Mouse (Mus musculus) liver, embryonic 16.5 days (tissue): ENCODE measurements at regions not wholly inside any gene's neighbourhood (a gene's known extent, or its start where the extent isn't known, plus 50 kb on each side); places are given as distances from the start of the nearest gene placed in this dataset.

ENCODE experiments used
- ATAC-seq: fragments of 200-750 bp; cut with Nextera tagmentation; 2 replicates; pipeline ENCODE4 v1.8.0; 2017; ENCODE audit warnings: low read depth, mild to moderate bottlenecking, moderate number of reproducible peaks, moderate library complexity
- H3K27ac ChIP-seq: fragments of 300-500 bp; sonication (generic); 2 replicates; pipeline ENCODE4 v1.5.1; 2014; ENCODE audit warnings: mild to moderate bottlenecking, low read length
- H3K27me3 ChIP-seq: fragments of 300-500 bp; sonication (generic); 2 replicates; pipeline ENCODE4 v1.6.1; 2014; ENCODE audit warnings: low read depth, low read length, mixed read lengths; ENCODE audit not compliant: control insufficient read depth, insufficient read depth
- H3K36me3 ChIP-seq: fragments of 300-500 bp; sonication (generic); 2 replicates; pipeline ENCODE4 v1.6.1; 2014; ENCODE audit warnings: mild to moderate bottlenecking; ENCODE audit not compliant: control insufficient read depth, insufficient read depth
- H3K4me1 ChIP-seq: fragments of 300-500 bp; sonication (generic); 2 replicates; pipeline ENCODE4 v1.6.1; 2014; ENCODE audit warnings: low read depth, low read length, mixed read lengths; ENCODE audit not compliant: control insufficient read depth
- H3K4me2 ChIP-seq: fragments of 300-500 bp; sonication (generic); 2 replicates; pipeline ENCODE4 v1.6.1; 2014; ENCODE audit warnings: low read depth, low read length, mixed read lengths
- H3K4me3 ChIP-seq: fragments of 300-500 bp; sonication (generic); 2 replicates; pipeline ENCODE4 v1.5.1; 2014; ENCODE audit warnings: low read depth, mild to moderate bottlenecking, low read length
- H3K9ac ChIP-seq: fragments of 300-500 bp; sonication (generic); 2 replicates; pipeline ENCODE4 v1.6.1; 2014; ENCODE audit warnings: low read depth, low read length
- H3K9me3 ChIP-seq: fragments of 300-500 bp; sonication (generic); replicated peaks from 2 replicates; pipeline ENCODE4 v1.6.1; 2016; ENCODE audit warnings: low read length; ENCODE audit not compliant: control insufficient read depth
- WGBS: fragments of 180-500 bp; shearing (Covaris S2); extraction: QIAGEN DNeasy Blood & Tissue Kit; methylation state at CpG from one replicate; pipeline ENCODE4 v1.1.7; 2014; ENCODE audit not compliant: insufficient replicate concordance; 5-methylcytosine and 5-hydroxymethylcytosine counted together

DNA sequence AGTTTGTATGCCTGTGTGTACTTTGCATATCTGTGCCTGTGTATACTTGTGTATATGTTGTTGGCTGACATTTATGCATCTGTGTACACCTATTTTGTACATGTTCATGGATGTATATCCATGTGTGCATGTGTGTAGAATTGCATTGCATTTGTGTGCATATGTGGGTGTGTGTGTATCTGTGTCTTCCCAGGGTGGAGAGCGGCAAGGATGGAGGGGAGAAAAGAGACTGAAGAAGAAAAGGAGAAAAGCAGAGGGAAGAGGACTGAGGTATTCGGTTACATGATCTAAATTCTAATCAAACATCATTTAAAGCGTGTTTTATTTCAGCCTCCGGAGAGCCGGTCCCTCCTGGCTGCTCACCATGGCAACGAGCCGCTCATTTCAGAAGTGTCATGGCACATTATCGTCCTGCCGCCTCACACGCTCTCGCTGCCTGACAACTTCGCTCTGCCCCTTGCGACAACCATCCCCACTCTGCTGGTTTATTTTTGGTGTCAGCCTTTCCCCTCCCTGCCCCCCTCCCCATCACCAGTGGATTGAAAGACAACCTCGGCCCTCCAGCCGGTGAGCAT, 58.6 kb downstream of the Mrm1 start:
- no peaks in the 10 kb centered on the region for H3K4me1 ChIP-seq
- H3K9ac ChIP-seq = no peak overlapping the region
- 51% methylated on average over 15 of the region's 15 CpGs for WGBS
- no peak for ATAC-seq
- H3K4me2 ChIP-seq = no peak overlapping the region
- no peaks in the 10 kb centered on the region for H3K36me3 ChIP-seq
- no peak overlapping the region for H3K4me3 ChIP-seq
- H3K9me3 ChIP-seq = no peaks in the 10 kb centered on the region
- H3K27me3 ChIP-seq = peaks cover 15% of the 10 kb centered on the region
- no peak overlapping the region for H3K27ac ChIP-seq

DNA sequence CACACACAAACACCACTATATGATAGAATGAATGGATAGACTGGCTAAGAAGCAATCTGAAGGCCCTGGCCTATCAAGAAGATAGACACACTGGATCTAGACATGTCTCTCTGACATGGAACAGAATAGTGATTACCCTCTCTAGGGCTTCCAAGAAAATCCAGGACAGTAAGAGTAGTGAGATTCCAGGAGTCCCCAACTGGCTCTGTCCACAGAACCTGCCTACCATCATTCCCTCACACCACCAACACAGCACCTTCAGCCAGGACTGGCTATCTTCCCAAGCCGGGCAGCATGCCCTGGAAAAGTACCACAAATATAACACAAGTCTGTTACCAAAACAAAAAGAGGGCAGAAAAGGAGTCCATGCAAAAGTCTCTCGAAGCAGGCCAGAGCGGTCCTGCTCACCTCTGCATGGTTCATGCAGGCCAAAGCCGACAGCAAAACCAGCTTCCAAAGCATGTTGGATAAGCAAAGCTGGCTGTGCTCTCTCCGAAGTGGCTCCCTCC, 59.8 kb downstream of the Mrm1 start:
- Histone ChIP-seq H3K4me3 (no peak overlapping the region), H3K36me3 (no peaks in the 10 kb centered on the region), H3K9me3 (no peaks in the 10 kb centered on the region), H3K27ac (no peak overlapping the region), H3K27me3 (peaks cover 9% of the 10 kb centered on the region), H3K4me1 (no peaks in the 10 kb centered on the region), H3K9ac (no peak overlapping the region), H3K4me2 (no peak overlapping the region)
- 59% methylated on average over 5 of the region's 5 CpGs for WGBS
- ATAC-seq = no peak

DNA sequence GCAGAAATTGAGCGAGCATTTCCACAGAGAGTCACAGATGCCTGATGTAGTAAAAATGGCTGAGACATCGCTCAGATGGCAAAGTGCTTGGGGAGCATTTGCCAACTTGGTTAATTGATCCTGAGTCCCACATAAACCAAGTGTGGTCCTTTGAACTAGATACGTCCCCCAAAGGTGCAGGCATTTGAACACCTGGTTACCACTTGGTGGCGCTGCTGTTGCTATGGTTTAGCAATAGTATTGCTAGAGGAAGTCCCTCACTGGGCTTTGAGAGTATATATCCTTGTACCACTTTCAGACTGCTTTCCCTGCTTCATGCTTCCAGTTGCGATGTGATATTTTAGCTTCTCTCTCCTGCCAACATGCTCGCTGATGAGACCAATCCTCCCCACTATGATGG, 67.3 kb downstream of the Mrm1 start:
- Histone ChIP-seq H3K27me3 (no peaks in the 10 kb centered on the region), H3K27ac (no peak overlapping the region), H3K9ac (no peak overlapping the region), H3K4me2 (no peak overlapping the region), H3K4me3 (no peak overlapping the region), H3K9me3 (no peaks in the 10 kb centered on the region), H3K4me1 (no peaks in the 10 kb centered on the region), H3K36me3 (no peaks in the 10 kb centered on the region)
- 54% methylated on average over 6 of the region's 6 CpGs for WGBS
- ATAC-seq = no peak

DNA sequence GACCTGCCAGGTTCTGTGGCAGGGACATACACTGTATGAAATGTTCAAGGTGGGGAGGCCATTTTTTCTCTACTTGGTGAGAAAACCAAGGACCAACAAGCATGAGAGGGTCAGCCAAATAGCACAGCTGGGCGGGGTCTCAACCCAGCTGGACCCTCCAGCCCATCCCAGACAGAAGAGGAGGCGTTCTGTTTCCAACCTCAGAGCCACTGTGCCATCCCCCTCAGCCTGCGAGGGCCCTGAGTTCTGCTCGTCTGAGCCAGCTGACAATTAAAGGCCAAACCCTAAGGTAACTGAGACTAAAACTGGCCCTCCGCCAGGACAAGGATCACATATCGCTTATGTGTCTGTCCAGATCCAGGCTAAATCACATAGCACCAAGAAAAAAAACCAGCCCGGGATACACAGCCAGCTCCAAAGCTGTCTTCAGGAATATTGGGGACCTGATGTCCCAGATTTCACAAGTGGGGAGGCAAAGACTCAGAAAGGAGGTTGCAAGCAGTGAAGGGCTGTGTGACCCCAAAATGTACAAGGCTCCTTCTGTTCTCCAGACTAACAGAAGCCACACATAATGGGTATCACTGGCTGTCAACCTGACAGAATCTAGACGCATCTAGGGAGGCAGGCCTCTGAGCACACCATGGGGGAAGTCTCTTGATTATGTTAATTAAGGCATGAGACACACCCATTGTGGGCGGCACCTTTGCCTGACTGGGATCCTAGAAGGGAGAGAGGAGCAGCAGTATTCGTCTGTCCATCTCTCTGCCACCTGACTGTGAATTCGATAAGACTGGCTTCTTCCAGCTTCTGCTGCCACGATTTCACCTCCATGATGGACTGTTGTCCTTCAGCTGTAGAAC, 69.6 kb downstream of the Mrm1 start:
- no peaks in the 10 kb centered on the region for H3K9me3 ChIP-seq
- ATAC-seq = no peak
- H3K9ac ChIP-seq = no peak overlapping the region

DNA sequence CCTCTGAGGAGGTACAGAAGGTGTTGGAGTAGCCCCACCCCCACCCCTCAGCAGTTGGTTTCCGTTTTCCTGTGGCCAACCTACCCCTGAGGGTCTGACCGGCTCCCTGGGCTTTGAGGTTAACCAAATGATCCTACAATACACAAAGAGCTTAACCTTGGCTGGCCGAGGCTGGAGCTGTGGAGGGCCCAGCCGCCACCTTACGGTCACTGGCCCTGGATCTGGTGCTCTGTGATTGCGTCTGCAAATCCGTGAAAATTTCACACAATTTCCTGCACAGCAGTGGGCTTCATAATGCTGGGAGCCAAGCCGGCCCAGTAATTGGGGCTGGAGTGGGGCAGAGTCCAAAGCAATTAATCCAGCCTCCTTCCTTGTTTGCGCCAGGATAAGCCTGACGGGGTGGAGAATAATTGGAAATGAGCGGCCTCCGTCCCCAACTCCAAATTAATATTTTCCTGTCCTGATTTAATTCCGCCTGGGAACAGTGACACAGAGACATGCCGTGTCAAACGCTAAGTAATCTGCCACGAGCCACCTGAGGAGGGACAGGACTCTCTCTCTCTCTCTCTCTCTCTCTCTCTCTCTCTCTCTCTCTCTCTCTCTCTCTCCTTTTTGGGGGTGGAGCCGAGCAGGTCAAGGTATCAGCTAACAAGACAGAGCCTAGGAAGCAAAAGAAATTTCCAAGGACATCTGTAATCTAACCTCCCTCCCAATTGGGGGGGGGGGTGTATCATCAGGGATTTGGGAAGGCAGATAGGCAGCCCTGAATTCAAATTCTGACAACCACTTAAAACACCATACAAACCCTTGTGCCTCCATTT, 80.3 kb downstream of the Mrm1 start:
- Histone ChIP-seq H3K36me3 (no peaks in the 10 kb centered on the region), H3K9ac (no peak overlapping the region), H3K4me2 (no peak overlapping the region), H3K4me1 (no peaks in the 10 kb centered on the region), H3K4me3 (no peak overlapping the region), H3K9me3 (no peaks in the 10 kb centered on the region), H3K27me3 (peaks cover 11% of the 10 kb centered on the region), H3K27ac (no peak overlapping the region)
- WGBS = 13% methylated on average over 17 of the region's 17 CpGs
- no peak for ATAC-seq

More for the DNA sequence above, 69.6 kb downstream of the Mrm1 start:
- no peak overlapping the region for H3K4me2 ChIP-seq
- H3K36me3 ChIP-seq = no peaks in the 10 kb centered on the region
- no peaks in the 10 kb centered on the region for H3K27me3 ChIP-seq
- WGBS = 38% methylated on average over 12 of the region's 12 CpGs
- no peaks in the 10 kb centered on the region for H3K4me1 ChIP-seq
- no peak overlapping the region for H3K4me3 ChIP-seq
- no peak overlapping the region for H3K27ac ChIP-seq

DNA sequence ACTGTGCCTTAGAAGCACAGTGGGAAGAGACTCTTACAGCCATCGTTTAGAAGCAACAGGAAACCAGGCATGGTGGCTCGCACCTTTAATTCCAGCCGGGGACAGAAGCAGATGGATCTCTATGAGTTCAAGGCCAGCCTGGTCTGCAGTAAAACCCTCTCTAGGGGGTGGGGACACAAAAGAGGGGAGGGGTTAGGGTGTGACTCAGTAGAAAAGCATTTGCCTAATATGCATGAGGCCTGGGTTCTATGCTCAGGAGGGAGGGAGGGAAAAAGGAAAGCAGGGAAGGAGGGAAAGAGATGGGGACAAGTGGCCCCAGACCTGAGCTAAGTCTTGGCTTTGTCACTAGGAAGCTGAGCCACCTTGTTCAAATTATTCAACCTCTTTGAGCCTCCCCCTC, 81.2 kb downstream of the Mrm1 start:
- no peak for ATAC-seq
- Histone ChIP-seq H3K27me3 (peaks cover 11% of the 10 kb centered on the region), H3K9ac (no peak overlapping the region), H3K4me2 (no peak overlapping the region), H3K36me3 (no peaks in the 10 kb centered on the region), H3K27ac (no peak overlapping the region), H3K4me3 (no peak overlapping the region), H3K9me3 (no peaks in the 10 kb centered on the region), H3K4me1 (no peaks in the 10 kb centered on the region)
- 38% methylated on average over 3 of the region's 3 CpGs for WGBS

DNA sequence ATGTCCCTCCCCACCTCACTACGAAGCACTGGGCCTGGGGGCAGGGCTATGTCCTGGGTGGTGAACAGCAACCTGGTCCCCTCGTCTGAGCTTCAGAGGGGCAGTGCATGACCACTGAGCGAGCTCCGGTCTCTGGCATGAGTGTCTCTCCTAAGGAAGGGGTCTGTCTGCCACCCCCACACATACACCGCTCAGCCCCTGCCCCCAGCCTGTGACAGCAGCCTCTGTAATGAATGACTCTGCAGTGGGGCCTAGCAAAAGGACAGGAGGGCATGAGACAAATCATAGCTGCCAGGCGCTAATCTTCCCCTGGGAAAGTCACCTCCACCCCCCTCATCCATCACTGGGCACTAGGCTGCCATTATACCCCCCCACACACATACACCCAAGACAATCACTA, 87.4 kb downstream of the Mrm1 start:
- Histone ChIP-seq H3K9ac (no peak overlapping the region), H3K4me2 (no peak overlapping the region), H3K9me3 (no peaks in the 10 kb centered on the region), H3K27ac (no peak overlapping the region), H3K4me3 (no peak overlapping the region), H3K36me3 (no peaks in the 10 kb centered on the region), H3K27me3 (no peaks in the 10 kb centered on the region), H3K4me1 (no peaks in the 10 kb centered on the region)
- ATAC-seq = no peak
- WGBS = 52% methylated on average over 6 of the region's 6 CpGs

DNA sequence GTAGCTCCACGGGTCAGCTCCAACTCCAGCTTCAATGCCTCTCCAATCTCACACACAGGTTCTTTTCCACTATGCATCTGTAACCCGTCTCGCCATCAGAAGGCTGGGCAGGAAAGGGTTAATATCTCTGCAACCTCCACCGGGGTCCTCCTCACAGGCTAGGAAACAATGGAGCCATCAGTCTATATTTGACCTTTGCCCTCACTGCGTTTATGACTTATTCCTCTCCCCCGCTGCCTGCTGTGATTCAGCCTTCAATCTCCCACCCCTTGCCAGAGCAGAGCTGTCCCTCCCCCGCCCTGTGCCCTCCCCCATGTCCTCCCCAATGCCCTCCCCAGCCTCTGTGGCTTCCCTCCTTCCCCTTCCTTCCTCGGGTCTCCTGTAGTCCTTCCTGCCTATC, 89.1 kb downstream of the Mrm1 start:
- no peak overlapping the region for H3K9ac ChIP-seq
- no peaks in the 10 kb centered on the region for H3K36me3 ChIP-seq
- ATAC-seq = no peak
- no peak overlapping the region for H3K4me3 ChIP-seq
- no peaks in the 10 kb centered on the region for H3K27me3 ChIP-seq
- H3K4me2 ChIP-seq = no peak overlapping the region
- WGBS = 30% methylated on average over 8 of the region's 8 CpGs
- H3K9me3 ChIP-seq = no peaks in the 10 kb centered on the region
- H3K4me1 ChIP-seq = peaks cover 3% of the 10 kb centered on the region
- no peak overlapping the region for H3K27ac ChIP-seq
